8 mouse cellular contexts compared by ENCODE assay signal in the genomic region with DNA sequence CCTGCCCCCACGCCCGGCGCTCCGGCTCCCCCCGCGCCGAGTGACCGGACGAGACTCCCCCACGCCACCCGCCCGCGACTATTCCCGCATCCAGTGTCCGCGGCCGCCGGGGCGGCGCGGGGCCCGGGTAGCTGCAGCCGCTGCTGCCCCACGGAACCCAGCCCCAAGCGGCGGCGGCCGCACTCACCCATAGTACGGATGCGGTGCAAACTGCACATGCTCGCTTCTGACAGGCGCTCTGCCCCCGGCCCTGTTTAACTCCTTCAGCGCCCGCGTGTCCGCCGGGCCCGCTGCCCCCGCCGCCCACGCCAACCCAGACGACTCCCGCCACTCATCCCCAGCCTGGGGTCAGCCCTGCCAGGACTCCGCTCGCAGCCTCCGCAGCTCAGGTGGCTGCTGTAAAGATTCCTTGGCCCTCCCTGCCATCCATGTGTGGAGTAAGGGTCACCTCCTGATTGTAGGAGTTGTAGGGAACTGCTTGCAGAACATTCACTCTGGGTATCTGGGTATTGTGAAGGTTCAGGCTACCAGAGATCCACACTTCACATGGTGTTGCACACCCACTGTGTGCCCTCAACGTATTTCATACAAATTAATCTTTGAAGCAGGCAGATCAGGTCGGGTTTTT. TPM values are rescaled to one million over a fixed set of nuclear protein-coding genes. Genes with fewer than 3 reads are reported as not detected.
DNase-seq lines count a peak whose midpoint lies in the region; ATAC-seq lines count a peak whose summit lies in the region.

A gene (minus strand): TSS at position 502 of the 628 bp plus-strand sequence.

- peak within 1 kb of the TSS; percentile 86 for H3K27ac ChIP-seq in heart, embryonic 10.5 days
- H3K27ac ChIP-seq in kidney, embryonic 16.5 days (ENCODE audit: low read length) = no peak within 1 kb of the TSS
- H3K27ac ChIP-seq in liver, embryonic 13.5 days = no peak within 1 kb of the TSS

- ATAC-seq in kidney, embryonic 16.5 days (ENCODE audit: low FRiP score, low TSS enrichment) = peak; percentile 89
- ATAC-seq in liver, embryonic 13.5 days (ENCODE audit: low read depth) = peak; percentile 52

- no peaks in the 10 kb centered on the region for H3K36me3 ChIP-seq in heart, embryonic 10.5 days
- H3K36me3 ChIP-seq in kidney, embryonic 16.5 days (ENCODE audit: insufficient read depth, low read length) = no peaks in the 10 kb centered on the region
- H3K36me3 ChIP-seq in liver, embryonic 13.5 days = no peaks in the 10 kb centered on the region

- WGBS in heart, embryonic 10.5 days = 1% methylated on average over 49 of the region's 49 CpGs
- 2% methylated on average over 33 of the region's 49 CpGs for WGBS in kidney, embryonic 16.5 days
- 3% methylated on average over 39 of the region's 49 CpGs for WGBS in liver, embryonic 13.5 days (ENCODE audit: insufficient replicate concordance)

- DNase-seq in urinary bladder, adult 2 months (ENCODE audit: low spot score) = peak; percentile 42
- DNase-seq in urinary bladder, postnatal 10 days (ENCODE audit: low spot score) = no peak
- DNase-seq in embryo, embryonic 11.5 days (ENCODE audit: low read depth, low spot score) = peak; percentile 34
- DNase-seq in heart, embryonic 10.5 days (ENCODE audit: low spot score) = peak; percentile 82
- DNase-seq in liver, embryonic 13.5 days = peak; percentile 17
- DNase-seq in naive thymus-derived CD4-positive, alpha-beta T cell, adult 2 months (ENCODE audit: low read depth) = peak; percentile 64
- DNase-seq in testis, postnatal 10 days (ENCODE audit: low spot score) = peak; percentile 72

- peaks cover 37% of the 10 kb centered on the region for H3K27me3 ChIP-seq in heart, embryonic 10.5 days (ENCODE audit: insufficient read depth, poor library complexity, severe bottlenecking)
- H3K27me3 ChIP-seq in kidney, embryonic 16.5 days (ENCODE audit: insufficient read depth, low read length) = no peaks in the 10 kb centered on the region
- H3K27me3 ChIP-seq in liver, embryonic 13.5 days = peaks cover 53% of the 10 kb centered on the region

- H3K9ac ChIP-seq in kidney, embryonic 16.5 days (replicated peaks; ENCODE audit: low read length) = peak within 1 kb of the TSS; percentile 79
- H3K9ac ChIP-seq in liver, embryonic 13.5 days = peak within 1 kb of the TSS; percentile 70

- peak within 1 kb of the TSS; percentile 90 for H3K4me2 ChIP-seq in kidney, embryonic 16.5 days (replicated peaks; ENCODE audit: low read depth, low read length)
- peak within 1 kb of the TSS; percentile 90 for H3K4me2 ChIP-seq in liver, embryonic 13.5 days

- H3K4me3 ChIP-seq in heart, embryonic 10.5 days = peak within 1 kb of the TSS; percentile 97
- peak within 1 kb of the TSS; percentile 91 for H3K4me3 ChIP-seq in kidney, embryonic 16.5 days (ENCODE audit: low read length)
- peak within 1 kb of the TSS; percentile 80 for H3K4me3 ChIP-seq in liver, embryonic 13.5 days (replicated peaks)

- H3K9me3 ChIP-seq in heart, embryonic 10.5 days = no peaks in the 10 kb centered on the region
- H3K9me3 ChIP-seq in kidney, embryonic 16.5 days (ENCODE audit: low read length) = no peaks in the 10 kb centered on the region
- no peaks in the 10 kb centered on the region for H3K9me3 ChIP-seq in liver, embryonic 13.5 days (replicated peaks)

- peaks cover 12% of the 10 kb centered on the region; the same call in 1 of the 2 replicates for H3K4me1 ChIP-seq in heart, embryonic 10.5 days
- peaks cover 8% of the 10 kb centered on the region for H3K4me1 ChIP-seq in kidney, embryonic 16.5 days (ENCODE audit: insufficient read depth, low read length)
- peaks cover 23% of the 10 kb centered on the region for H3K4me1 ChIP-seq in liver, embryonic 13.5 days (replicated peaks)

RNA-seq across cellular contexts. Expression of the gene that starts here (rescaled TPM):
- 8.0 and 9.4 TPM in 2 replicates for polyA plus RNA-seq in urinary bladder, adult 2 months (2012; rRNA removed)
- polyA plus RNA-seq in heart, embryonic 10.5 days (2016; fragmentation: Nextera tagmentation; extraction: Ambion mirVana) = 1.7 and 2.3 TPM in 2 replicates
- polyA plus RNA-seq in kidney, embryonic 16.5 days (2015; fragmentation: Nextera tagmentation; extraction: Ambion mirVana) = 4.7 and 5.3 TPM in 2 replicates
- 2.5 and 3.5 TPM in 2 replicates for polyA plus RNA-seq in liver, embryonic 13.5 days (2015; fragmentation: Nextera tagmentation; extraction: Ambion mirVana)
